Mouse (Mus musculus): ENCODE data around the gene Galnt17.

DNA sequence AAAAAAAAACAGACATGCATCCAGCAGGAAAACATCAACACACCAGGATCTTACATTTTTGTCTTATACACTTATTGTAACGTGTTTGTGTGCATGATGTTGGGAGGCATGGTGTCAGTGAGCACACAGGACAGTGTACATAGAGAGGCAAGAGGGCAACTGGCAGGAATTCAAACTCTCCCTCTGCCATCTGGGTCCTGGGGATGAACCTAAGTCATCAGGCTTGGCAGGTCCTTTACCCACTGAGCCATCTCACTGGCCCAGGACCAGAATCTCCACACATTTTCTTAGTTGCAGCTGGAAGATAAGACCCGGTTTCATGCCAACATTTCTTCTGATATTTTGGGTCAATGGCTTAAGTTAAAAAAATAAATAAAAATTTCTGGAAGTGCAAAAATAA is 329.4 kb downstream of the Galnt17 start:
- TF ChIP-seq E2F4 (IDR thresholded peaks at IDR 0.05; ENCODE audit: insufficient read depth) (no peak), MYOG (IDR thresholded peaks at IDR 0.05; ENCODE audit: control insufficient read depth in 1 of 3, insufficient read depth in 1 of 3, insufficient read length in 2 of 3, low read depth in 2 of 3) (no peak), TCF12 (IDR thresholded peaks at IDR 0.05; ENCODE audit: insufficient read depth, poor library complexity, severe bottlenecking) (no peak), MYOD1 (IDR thresholded peaks at IDR 0.05; ENCODE audit: control insufficient read depth in 1 of 3, insufficient read length in 2 of 3, low read depth in 2 of 3) (no peak), USF1 (IDR thresholded peaks at IDR 0.05; ENCODE audit: low read depth) (no peak), POLR2A (IDR thresholded peaks at IDR 0.05; ENCODE audit: insufficient read length, low read depth) (no peak), REST (IDR thresholded peaks at IDR 0.05; ENCODE audit: insufficient read depth, insufficient read length) (no peak), TCF3 (IDR thresholded peaks at IDR 0.05; ENCODE audit: insufficient read length, low read depth) (no peak), CEBPB (IDR thresholded peaks at IDR 0.05; ENCODE audit: insufficient read depth, poor library complexity, severe bottlenecking) (no peak), MAX (IDR thresholded peaks at IDR 0.05; ENCODE audit: low read depth) (no peak)

Data from myocyte (in vitro differentiated cells).